Mouse (Mus musculus) cerebellum, adult 9-11 months (tissue): ENCODE results near the gene Hoxa11.

Experiments used
- DNase-seq: peaks from one replicate; pipeline ENCODE4 v3.0.0; 2022

Gene Hoxa11

GRCm38 (mm10) chr6:52246403-52246803 lies 793 bp upstream of the Hoxa11 start:
- no peak for DNase-seq

- no peak for DNase-seq
These were observed 412 bp downstream of the Hoxa11 start for GRCm38 (mm10) chr6:52245040-52245756.

GRCm38 (mm10) chr6:52244471-52245039 lies 1.1 kb downstream of the Hoxa11 start:
- no peak for DNase-seq

- DNase-seq: no peak
These were observed 1.9 kb downstream of the Hoxa11 start for GRCm38 (mm10) chr6:52243681-52244121.

- DNase-seq: no peak
These were observed 2.7 kb downstream of the Hoxa11 start for GRCm38 (mm10) chr6:52242801-52243332.

GRCm38 (mm10) chr6:52241001-52241621 lies 4.5 kb downstream of the Hoxa11 start:
- no peak for DNase-seq

GRCm38 (mm10) chr6:52240389-52241000 lies 5.1 kb downstream of the Hoxa11 start, which contains the start of gene Hoxa10:
Gene Hoxa10 (minus strand): TSS chr6:52240854.
- no peak for DNase-seq

GRCm38 (mm10) chr6:52239625-52240388 lies 5.8 kb downstream of the Hoxa11 start:
- DNase-seq: no peak

GRCm38 (mm10) chr6:52238976-52239375 lies 6.6 kb downstream of the Hoxa11 start:
- DNase-seq: no peak

GRCm38 (mm10) chr6:52238155-52238545 lies 7.5 kb downstream of the Hoxa11 start:
- no peak for DNase-seq

- DNase-seq: no peak
These were observed 8.1 kb downstream of the Hoxa11 start for GRCm38 (mm10) chr6:52237346-52238154.

GRCm38 (mm10) chr6:52236806-52237205 lies 8.8 kb downstream of the Hoxa11 start:
- DNase-seq: no peak

GRCm38 (mm10) chr6:52235866-52236265 lies 9.7 kb downstream of the Hoxa11 start:
- DNase-seq: no peak

GRCm38 (mm10) chr6:52235267-52235666 lies 10.3 kb downstream of the Hoxa11 start:
- DNase-seq: no peak

- DNase-seq: no peak
These were observed 11.0 kb downstream of the Hoxa11 start for GRCm38 (mm10) chr6:52234428-52235140.

- DNase-seq: no peak
These were observed 11.8 kb downstream of the Hoxa11 start for GRCm38 (mm10) chr6:52233546-52234427.

- no peak for DNase-seq
These were observed 12.5 kb downstream of the Hoxa11 start for GRCm38 (mm10) chr6:52232984-52233545.

GRCm38 (mm10) chr6:52232568-52232965 lies 13.0 kb downstream of the Hoxa11 start:
- DNase-seq: no peak

GRCm38 (mm10) chr6:52231885-52232567 lies 13.6 kb downstream of the Hoxa11 start:
- no peak for DNase-seq
